Mouse (Mus musculus): ENCODE results near the gene Gm11034. TPM values are rescaled to one million over a fixed set of nuclear protein-coding genes. Genes with fewer than 3 reads are reported as not detected.
A peak's percentile ranks its signal among the peaks of the same experiment; 100 is the strongest.

Gene Gm11034
- total RNA-seq (2021), result not detected
- long read RNA-seq, experiment 1, result 0 reads
- long read RNA-seq, experiment 2, result 0 reads

DNA sequence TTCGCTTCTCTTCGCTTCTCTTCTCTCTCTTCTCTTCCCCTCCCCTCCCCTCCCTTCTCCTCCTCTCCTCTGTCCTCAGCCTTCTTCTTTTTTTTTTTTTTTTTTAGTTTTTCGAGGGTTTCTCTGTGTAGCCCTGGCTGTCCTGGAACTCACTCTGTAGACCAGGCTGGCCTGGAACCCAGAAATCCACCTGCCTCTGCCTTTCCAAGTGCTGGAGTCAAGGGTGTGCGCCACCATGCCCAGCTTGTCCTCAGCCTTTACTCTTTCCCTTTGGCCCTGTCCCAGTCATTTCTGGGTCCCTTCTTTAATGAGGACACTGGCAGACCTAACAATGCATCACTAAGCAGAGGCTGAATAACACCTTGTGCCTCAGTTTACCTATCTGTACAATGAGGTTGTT lies at the start of gene Gm11034:
Gm11034 (minus strand) TSS at position 101 of the 400 bp plus-strand sequence.
- DNase-seq, result no peak
- intact Hi-C loops (cut with DNase I; ENCODE audit: low total_unique reads), result no loop called here

DNA sequence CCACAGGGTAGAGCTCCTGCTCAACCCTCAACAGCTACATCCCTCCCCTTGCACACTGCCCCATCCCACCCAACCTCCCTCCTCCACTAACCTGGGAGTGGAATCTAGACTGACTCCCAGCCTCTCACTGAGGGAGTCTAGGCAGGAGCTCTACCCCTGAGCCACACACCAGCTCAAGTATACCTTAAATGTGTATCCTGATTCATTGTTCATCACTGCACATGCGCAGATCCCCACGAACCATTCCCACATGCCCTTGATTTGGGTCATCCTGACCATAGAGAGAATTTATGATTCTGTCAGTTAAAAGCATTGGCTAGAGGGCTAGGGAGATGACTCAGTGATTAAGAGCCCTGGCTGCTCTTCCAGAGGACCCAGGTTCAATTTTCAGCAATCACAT lies 49.3 kb upstream of the Gm11034 start:
- intact Hi-C loops (cut with DNase I; ENCODE audit: low total_unique reads), result loop anchor here (5.0 kb wide), 1 partner anchor 100 kb away; no protein-coding TSS in a partner anchor
- no peak for DNase-seq

DNA sequence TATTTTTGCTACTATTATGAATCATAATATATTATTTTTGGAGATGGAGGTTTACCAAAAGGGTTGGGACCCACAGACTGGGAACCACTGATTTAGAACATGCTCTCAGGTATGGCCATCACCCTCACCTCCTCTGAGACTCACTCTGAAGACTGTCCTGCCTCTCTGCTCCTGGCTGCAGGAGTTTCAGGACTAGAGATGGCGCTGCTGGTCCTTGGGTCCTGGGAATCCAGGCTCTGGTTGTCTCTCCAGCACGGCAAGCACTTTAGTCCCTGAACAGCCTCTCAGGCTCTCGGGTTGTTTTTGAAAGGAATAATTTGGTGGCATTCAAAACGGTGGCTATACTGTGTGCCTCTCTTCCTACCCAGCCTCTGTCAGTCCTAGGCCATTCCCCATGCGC lies 48.4 kb upstream of the Gm11034 start:
- DNase-seq, result no peak
- intact Hi-C loops (cut with DNase I; ENCODE audit: low total_unique reads), result loop anchor here (5.0 kb wide), 1 partner anchor 100 kb away; no protein-coding TSS in a partner anchor

DNA sequence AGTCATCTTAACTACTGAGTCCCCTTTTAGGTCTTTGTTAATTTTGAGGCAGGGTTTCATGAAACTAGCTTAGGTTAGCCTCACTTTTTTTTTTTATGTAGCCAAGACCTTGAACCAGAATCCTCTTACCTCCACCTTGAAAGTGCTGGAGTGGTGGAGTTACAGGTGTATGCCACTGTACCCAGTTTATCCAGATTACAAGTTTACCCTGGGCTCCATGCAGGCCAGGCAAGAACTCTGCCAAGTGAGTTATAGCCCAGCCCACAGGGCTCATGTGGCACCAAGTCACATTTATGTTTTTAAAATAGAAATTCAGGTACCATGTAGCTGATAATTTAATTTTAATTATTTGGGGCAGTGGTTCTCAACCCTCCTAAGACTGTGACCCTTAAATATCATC lies 48.0 kb upstream of the Gm11034 start:
- intact Hi-C loops (cut with DNase I; ENCODE audit: low total_unique reads), result loop anchor here (5.0 kb wide), 1 partner anchor 101 kb away; no protein-coding TSS in a partner anchor
- no peak for DNase-seq

DNA sequence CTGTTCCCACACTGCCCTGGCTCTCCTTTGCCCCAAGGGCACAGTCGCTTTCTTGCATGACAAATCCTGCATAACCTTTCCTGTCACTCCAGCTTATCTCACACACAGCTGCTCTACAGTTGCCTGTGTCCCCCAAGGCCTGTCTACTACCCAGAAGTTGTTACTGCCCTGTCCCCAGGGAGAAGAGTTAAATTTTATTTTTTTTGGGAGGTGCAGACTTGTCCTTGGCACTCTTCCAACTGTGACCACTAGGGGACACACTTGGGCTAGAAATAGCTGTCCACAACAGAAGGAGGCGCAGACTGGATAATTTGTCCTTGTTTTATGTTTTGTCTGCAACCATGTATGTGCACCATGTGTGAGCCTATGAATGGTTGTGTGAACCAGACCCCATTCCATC lies 47.6 kb upstream of the Gm11034 start:
- intact Hi-C loops (cut with DNase I; ENCODE audit: low total_unique reads), result loop anchor here (5.0 kb wide), 1 partner anchor 101 kb away; no protein-coding TSS in a partner anchor
- peak; percentile 32 for DNase-seq

DNA sequence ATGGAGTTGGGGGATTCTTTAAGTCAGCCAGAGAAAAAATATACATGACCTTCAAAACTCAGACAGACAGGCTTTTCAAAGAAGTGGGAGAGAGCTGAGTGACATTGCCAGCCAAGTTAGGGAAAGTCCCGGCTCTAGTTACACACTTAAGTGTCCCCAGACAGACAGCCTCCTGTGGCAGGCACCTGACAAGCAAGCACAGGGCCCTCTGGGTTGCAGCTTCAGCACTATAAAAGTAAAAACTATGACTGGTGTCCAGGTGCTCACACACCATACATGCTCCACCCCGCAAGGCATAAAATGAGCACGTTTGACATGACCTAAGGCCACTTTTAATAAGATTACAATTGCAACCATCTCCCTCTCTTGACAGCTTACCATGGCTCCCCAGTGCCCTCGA lies 47.1 kb upstream of the Gm11034 start:
- intact Hi-C loops (cut with DNase I; ENCODE audit: low total_unique reads), result loop anchor here (5.0 kb wide), 1 partner anchor 102 kb away; no protein-coding TSS in a partner anchor
- no peak for DNase-seq

DNA sequence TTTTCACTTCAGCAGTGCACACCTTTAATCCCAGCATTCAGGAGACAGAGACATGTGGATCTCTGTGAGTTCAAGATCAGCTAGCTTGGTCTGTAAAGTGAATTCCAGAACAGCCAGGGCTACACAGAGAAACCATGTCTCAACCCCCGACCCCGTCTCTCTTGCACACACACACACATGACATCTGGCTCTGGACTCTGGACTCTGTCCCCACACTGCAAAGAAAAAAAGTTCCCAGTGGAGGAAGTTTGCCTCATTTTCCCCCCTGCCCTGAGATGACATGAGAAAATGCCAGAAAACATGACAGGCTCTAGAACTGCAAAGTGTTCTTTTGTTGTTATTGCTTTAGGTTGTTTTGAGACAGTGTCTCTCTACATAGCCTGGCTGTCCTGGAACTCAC lies 46.4 kb upstream of the Gm11034 start:
- intact Hi-C loops (cut with DNase I; ENCODE audit: low total_unique reads), result loop anchor here (5.0 kb wide), 1 partner anchor 102 kb away; no protein-coding TSS in a partner anchor

DNA sequence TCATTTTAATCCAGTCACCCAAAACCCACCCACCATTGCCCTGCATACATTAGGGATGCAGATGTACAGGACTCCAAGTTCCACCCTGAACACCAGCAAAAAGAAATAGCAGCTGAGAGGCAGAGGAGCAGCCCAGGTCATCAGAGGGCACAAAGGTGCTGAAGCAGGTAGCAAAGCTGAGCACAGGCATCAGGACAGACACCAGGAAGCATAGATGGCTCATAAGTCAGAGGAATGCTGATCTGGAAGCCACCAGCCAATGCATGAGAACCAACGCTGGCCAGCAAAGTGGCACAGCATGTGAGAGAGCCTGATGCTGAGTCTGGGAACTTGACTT lies 44.4 kb upstream of the Gm11034 start:
- intact Hi-C loops (cut with DNase I; ENCODE audit: low total_unique reads), result no loop called here

More for the DNA sequence above, 46.4 kb upstream of the Gm11034 start:
- DNase-seq, result no peak

DNA sequence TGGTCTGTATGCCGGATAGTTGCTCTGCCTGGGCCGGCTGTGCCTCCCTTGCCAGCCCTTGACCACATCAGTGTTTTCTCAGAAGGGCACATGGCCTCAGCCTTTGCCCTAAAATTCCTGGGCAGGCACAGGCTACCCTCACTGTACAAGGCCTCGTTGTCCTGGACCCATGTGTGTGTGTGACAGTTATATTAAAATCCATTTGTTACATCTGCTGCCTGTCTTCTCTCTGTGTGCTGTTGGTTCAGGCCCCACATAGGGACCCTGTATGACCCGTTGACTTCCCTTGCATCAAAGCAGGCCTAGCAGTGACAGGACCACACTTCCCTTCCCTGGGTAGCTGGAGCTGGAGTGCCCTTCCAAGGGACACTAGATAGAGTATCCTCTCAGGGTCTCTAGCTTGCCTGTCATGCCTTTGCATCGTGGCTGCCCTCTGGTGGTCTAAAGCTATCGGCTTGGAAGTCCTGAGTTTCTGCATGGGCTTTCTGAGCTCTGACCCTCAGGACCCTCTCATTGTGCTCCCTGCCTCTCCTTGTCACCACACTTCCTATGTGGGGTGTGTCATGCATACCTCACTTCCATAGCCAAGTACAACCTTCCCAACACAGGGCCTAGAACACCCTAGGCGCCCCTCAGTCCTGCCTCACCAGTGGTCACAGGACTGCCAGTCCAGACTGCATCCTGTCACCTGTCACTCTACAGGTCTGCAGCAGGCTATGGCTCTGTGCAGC lies 43.9 kb upstream of the Gm11034 start:
- DNase-seq, result no peak
- intact Hi-C loops (cut with DNase I; ENCODE audit: low total_unique reads), result no loop called here

More for the DNA sequence above, 44.4 kb upstream of the Gm11034 start:
- DNase-seq, result no peak

DNA sequence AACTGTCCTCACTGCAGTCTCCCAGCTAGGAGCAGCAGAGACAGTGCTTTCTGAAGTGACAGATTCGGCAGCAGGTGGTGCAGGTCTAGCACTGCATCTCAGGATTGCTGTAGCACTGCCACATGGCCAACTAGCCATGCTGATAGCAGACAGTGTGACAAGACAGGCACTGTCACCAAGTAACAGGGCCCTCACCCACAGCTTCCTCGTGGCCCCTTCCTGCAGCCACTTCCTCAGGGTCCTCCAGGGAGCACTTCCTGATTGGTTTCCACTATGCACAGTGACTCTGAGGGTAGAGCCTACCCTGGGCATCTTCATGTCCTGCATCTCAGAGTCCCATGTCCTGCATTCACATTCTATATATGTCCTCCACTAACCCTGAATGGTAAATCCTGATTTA lies 31.2 kb upstream of the Gm11034 start:
- DNase-seq, result no peak
- intact Hi-C loops (cut with DNase I; ENCODE audit: low total_unique reads), result no loop called here

DNA sequence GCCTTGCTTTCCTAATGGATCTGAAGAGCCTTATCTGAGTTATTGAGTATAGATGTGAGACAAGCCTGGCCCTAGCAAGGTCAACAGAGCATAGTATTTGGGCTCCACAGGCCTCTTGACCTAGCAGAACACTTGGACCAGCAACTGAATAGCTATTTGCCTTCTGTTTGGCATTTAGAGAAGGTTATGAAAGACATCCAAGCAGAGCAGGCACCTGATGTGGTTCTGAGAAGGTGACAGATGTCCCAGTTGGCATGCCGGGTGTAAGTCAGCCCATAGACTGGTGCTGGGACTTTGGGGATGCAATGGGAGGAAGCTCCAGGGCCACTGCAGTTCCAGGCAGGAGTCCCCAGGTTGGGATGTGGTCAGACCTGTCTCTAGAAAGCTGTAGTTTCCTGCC lies 28.8 kb upstream of the Gm11034 start:
- DNase-seq, result no peak
- intact Hi-C loops (cut with DNase I; ENCODE audit: low total_unique reads), result no loop called here

DNA sequence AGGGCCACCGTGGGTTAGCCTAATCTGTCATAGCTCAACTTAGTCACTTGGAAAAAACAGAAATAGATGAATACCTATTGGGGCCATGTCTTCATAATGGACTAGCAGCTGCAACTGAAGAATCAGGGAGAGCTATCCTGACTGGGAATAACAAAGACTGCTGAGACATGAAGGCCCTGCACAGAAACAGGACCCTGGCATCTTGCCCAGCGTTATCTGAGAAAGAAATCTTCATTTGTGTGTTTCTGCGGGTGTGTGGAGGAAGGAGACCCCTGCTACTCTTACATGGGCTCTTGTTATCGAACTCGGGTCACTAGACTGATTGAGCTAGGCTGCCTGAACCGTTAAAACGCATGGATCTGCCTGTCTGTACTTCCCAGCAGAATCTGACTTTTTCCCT lies 27.5 kb upstream of the Gm11034 start:
- intact Hi-C loops (cut with DNase I; ENCODE audit: low total_unique reads), result no loop called here
- no peak for DNase-seq

DNA sequence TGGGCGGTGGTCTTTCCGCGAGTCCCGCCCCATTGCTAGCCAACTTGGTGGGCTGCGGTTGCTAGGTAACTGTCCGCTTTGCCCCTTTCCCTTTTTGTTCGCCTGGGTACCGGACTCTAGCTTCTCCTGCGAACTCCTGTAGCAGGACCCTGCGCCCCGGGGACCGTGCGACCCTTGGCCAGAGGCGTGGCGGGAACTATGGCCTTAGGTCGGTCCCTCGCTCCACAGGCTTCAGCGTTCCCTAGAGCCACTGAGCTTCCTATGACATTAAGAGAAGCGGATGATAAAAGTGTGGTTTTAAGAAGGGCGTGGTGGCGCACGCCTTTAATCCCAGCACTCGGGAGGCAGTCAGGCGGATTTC lies 26.9 kb upstream of the Gm11034 start:
- DNase-seq, result no peak
- intact Hi-C loops (cut with DNase I; ENCODE audit: low total_unique reads), result no loop called here

DNA sequence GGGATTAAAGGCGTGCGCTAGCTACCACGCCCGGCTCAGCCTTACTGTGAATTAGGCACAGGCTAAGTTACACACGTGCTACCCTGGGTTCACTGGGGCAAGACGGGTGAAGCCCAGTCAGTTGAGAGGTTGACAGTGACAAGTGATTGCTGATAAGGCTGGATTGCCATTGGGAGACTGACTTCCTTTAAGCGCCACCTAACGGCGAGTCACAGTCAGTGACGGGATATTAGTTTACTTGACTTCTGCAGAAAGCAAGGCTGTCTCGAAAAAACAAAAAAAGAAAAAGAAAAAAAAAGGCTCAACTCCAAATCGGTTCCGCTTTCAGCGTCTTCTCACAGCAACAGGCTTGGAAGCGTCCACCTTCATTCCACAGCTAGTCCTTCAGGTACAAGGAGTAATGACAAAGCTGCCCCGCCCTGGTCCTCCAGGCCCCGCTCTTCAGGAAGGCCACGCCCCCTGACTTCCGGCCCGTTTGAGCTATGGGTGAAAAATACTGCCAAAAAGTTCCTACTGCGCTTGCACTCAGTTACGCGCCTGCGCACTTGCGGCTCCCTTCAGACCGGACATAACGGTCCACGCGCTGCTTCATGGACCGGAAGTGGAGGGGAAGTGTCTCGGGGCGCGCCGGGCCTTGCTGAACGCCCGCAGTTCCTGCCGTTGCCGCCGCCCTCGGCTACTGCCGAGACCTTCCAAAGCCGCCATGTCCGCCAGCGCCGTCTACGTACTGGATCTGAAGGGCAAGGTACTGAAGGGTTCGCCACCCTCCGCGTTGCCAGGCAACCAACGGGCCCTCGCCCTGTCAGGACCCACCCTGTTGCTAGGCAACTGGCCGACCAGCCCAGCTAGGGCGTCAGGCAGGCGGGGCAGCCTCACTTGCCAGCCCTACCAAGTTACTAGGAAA lies 26.3 kb upstream of the Gm11034 start, which contains the start of gene Ap1m1:
Ap1m1 (plus strand) TSS at position 520 of the 904 bp plus-strand sequence.
- intact Hi-C loops (cut with DNase I; ENCODE audit: low total_unique reads), result no loop called here
- peak; percentile 99 for DNase-seq

DNA sequence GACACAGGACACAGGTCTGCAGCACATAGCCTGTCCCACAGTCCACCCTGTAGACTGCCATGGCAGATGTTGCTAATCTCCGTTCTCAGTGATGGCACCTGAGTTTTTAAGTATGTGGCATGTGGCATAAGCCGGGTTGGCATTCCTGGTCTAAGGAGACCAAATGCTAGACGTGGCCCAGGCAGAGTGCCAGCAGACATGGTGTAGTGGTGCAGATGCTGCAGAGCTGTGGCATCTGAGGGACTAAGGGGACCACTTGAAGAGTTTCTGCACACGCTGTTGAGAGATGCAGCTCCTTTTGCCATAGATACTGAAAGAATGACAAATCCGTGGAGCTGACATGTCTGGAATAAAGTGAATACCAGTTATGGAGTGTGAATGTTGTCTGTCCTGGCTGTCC lies 9.2 kb upstream of the Gm11034 start:
- DNase-seq, result no peak
- intact Hi-C loops (cut with DNase I; ENCODE audit: low total_unique reads), result loop anchor here (5.0 kb wide), 1 partner anchor 50 kb away; no protein-coding TSS in a partner anchor

DNA sequence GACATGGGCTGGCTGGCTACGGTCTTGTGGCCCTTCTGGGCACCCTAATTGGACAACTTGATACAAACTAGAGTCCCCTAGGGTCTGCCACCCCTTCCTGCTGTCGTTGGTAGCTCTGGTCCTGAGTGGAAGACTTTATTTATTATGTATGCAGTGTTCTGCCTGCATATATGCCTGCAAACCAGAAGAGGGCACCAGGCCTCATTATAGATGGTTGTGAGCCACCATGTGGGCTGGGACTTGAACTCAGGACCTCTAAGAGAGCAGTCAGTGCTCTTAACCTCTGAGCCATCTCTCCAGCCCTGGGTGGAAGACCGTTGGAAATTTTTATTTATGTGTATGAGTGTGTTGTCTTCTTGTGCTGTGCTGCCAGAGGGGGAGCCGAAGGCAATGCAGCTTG lies 7.3 kb upstream of the Gm11034 start:
- intact Hi-C loops (cut with DNase I; ENCODE audit: low total_unique reads), result loop anchor here (5.0 kb wide), 1 partner anchor 48 kb away; no protein-coding TSS in a partner anchor
- DNase-seq, result no peak

DNA sequence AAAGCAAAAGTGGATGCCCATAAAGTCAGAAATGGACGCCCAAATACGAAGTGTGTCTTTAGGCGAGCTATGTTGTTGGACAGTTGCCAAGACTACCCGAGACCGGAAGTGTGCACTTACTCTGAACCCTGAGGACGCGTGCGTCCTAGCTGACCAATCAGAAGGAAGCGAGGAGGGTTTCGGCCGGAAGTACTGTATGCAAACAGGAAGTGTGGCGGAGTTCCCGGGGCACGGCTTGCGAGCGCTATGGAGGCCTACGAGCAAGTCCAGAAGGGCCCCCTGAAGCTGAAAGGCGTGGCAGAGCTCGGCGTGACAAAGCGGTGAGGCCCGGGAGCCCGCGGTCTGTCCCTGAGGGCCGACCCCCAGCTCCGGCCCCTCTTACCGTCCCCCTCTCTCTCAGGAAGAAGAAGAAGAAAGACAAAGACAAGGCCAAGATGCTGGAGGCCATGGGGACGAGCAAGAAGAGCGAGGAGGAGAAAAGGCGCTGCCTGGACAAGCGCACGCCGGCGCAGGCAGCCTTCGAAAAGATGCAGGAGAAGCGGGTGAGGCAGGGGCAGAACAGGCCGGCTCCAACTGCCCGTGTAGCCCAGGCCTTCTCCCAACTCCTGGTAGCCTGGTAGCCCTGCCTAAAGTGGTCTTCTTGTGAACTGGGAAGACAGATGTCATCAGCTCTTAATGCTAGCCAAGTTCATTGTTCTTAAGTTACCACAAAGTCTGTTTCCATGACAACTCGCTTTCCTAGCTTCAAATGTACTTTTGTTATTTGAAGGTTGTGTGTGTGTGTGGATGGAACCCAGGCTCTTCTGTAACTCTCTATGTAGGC lies 6.3 kb upstream of the Gm11034 start, which contains the start of gene Fam32a:
Fam32a (plus strand) TSS at position 190 of the 823 bp plus-strand sequence.
- peak; percentile 87 for DNase-seq
- intact Hi-C loops (cut with DNase I; ENCODE audit: low total_unique reads), result loop anchor here (5.0 kb wide), 1 partner anchor 47 kb away; no protein-coding TSS in a partner anchor

DNA sequence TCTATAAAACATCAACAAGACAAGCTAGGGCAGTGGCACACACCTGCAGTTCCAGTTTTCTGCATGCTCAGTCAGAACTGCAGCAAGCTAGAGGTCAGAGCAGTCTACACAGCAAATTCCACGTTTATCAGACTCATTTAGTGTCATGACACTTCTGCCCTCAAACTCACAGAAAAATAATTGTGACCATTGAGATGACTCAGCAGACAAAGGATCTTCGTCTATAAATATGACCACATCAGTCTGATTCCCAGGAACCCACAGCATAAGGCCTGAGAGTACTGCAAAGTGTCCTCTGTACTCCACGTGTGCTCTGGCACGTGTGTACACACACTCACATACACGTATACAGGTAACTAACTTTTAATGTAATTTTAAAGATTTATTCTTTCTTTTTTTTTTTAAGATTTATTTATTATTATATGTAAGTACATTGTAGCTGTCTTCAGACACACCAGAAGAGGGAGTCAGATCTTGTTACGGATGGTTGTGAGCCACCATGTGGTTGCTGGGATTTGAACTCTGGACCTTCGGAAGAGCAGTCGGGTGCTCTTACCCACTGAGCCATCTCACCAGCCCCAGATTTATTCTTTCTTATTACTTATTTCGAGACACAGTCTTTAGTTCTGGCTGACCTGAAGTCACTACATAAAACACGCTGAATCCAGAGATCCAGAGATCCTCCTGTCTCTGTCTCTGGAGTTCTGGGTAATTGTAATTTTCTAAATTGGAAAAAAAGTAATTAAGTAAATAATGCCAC lies 5.5 kb upstream of the Gm11034 start:
- intact Hi-C loops (cut with DNase I; ENCODE audit: low total_unique reads), result no loop called here
- DNase-seq, result no peak

DNA sequence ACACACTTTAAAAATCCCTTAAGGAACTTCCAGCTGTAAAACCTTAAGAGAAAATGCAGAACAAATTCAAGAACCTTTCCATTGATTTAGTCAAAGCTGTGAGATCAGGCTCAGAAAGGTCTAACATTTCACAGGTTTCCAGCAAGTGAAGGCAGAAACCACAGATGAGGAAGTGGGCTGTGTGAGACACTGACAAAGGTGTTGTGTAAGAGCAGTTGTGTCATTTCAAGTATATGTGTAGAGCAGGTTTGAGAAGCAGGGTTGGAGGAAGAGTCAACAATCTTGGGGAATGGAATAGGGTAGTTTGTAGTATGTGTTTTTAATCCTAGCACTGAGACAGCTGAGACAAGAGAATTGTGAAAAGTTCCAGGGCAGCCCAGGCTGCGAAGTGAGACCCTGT lies 2.4 kb upstream of the Gm11034 start:
- no peak for DNase-seq
- intact Hi-C loops (cut with DNase I; ENCODE audit: low total_unique reads), result no loop called here

Measured in gastrocnemius, postnatal 14 days (tissue).